Mouse (Mus musculus) stomach, postnatal 0 days (tissue): ENCODE data around the gene Tenm3. TPM values are rescaled to one million over a fixed set of nuclear protein-coding genes. Genes with fewer than 3 reads are reported as not detected.

Source experiments
- ATAC-seq: fragments of 200-750 bp; cut with Nextera tagmentation; 2 replicates; pipeline ENCODE4 v1.8.0; 2017; ENCODE audit not compliant: low FRiP score, low TSS enrichment
- DNase-seq: peaks from one replicate; pipeline ENCODE4 v3.0.0-alpha.2; 2016; ENCODE audit warnings: low spot score
- H3K27ac ChIP-seq: fragments of 300-500 bp; sonication (generic); replicated peaks from 2 replicates; pipeline ENCODE4 v1.5.1; 2014; ENCODE audit warnings: mild to moderate bottlenecking, control low read depth
- H3K27me3 ChIP-seq: fragments of 300-500 bp; sonication (generic); 2 replicates; pipeline ENCODE4 v1.6.1; 2014; ENCODE audit warnings: low read length; ENCODE audit not compliant: control insufficient read depth, insufficient read depth
- H3K36me3 ChIP-seq: fragments of 300-500 bp; sonication (generic); 2 replicates; pipeline ENCODE4 v1.6.1; 2014; ENCODE audit warnings: low read length, mixed read lengths; ENCODE audit not compliant: control insufficient read depth, insufficient read depth
- H3K4me1 ChIP-seq: fragments of 300-500 bp; sonication (generic); replicated peaks from 2 replicates; pipeline ENCODE4 v1.6.1; 2014; ENCODE audit warnings: antibody characterized with exemption; ENCODE audit not compliant: control insufficient read depth, insufficient read depth
- H3K4me2 ChIP-seq: fragments of 300-500 bp; sonication (generic); replicated peaks from 2 replicates; pipeline ENCODE4 v1.6.1; 2014; ENCODE audit warnings: low read depth, mild to moderate bottlenecking, control low read depth, moderate library complexity
- H3K4me3 ChIP-seq: fragments of 300-500 bp; sonication (generic); 2 replicates; pipeline ENCODE4 v1.5.1; 2014; ENCODE audit warnings: low read depth, low read length, control low read depth
- H3K9ac ChIP-seq: fragments of 300-500 bp; sonication (generic); 2 replicates; pipeline ENCODE4 v1.6.1; 2014; ENCODE audit warnings: mild to moderate bottlenecking, low read length, control low read depth, mixed read lengths
- H3K9me3 ChIP-seq: fragments of 300-500 bp; sonication (generic); 2 replicates; pipeline ENCODE4 v1.6.1; 2016; ENCODE audit warnings: low read length; ENCODE audit not compliant: control insufficient read depth
- CTCF ChIP-seq: IDR thresholded peaks from 2 replicates; pipeline ENCODE4 v1.5.1; 2016; ENCODE audit warnings: antibody characterized with exemption, low read depth, mild to moderate bottlenecking, moderate library complexity
- EP300 ChIP-seq: optimal IDR thresholded peaks from 2 replicates; pipeline ENCODE3; 2016; ENCODE audit warnings: antibody characterized with exemption
- WGBS: fragments of 180-500 bp; shearing (Covaris S2); extraction: QIAGEN DNeasy Blood & Tissue Kit; methylation state at CpG from one replicate; pipeline ENCODE4 v1.1.7; 2014; 5-methylcytosine and 5-hydroxymethylcytosine counted together
- polyA plus RNA-seq: library from polyadenylated mRNA; unstranded; fragments of >200 nt; fragmentation: Nextera tagmentation; extraction: Ambion mirVana; gene quantifications from 2 replicates; pipeline ENCODE4 v1.2.1, GENCODE M21; 2015

The Tenm3 gene
- polyA plus RNA-seq, 1 experiment from 2014 or later: 4.5 TPM

- Histone ChIP-seq H3K36me3 (no peaks in the 10 kb centered on the region), H3K4me3 (no peak overlapping the region), H3K9me3 (no peaks in the 10 kb centered on the region), H3K27me3 (no peaks in the 10 kb centered on the region), H3K4me1 (no peaks in the 10 kb centered on the region), H3K27ac (no peak overlapping the region), H3K9ac (no peak overlapping the region), H3K4me2 (no peak overlapping the region)
- TF ChIP-seq CTCF (no peak), EP300 (no peak)
- DNase-seq (no peak), ATAC-seq (no peak)
- WGBS: 90% methylated on average over 3 of the region's 3 CpGs
Observed at GRCm38 (mm10) chr8:48293797-48294196, 550.0 kb downstream of the Tenm3 start.

- Histone ChIP-seq H3K9ac (no peak overlapping the region), H3K4me1 (no peaks in the 10 kb centered on the region), H3K9me3 (no peaks in the 10 kb centered on the region), H3K4me3 (no peak overlapping the region), H3K27me3 (no peaks in the 10 kb centered on the region), H3K4me2 (no peak overlapping the region), H3K36me3 (no peaks in the 10 kb centered on the region), H3K27ac (no peak overlapping the region)
- no peak for TF ChIP-seq EP300
- DNase-seq (no peak), ATAC-seq (no peak)
- 76% methylated on average over 10 of the region's 10 CpGs for WGBS
Observed at GRCm38 (mm10) chr8:48285432-48285831, 558.3 kb downstream of the Tenm3 start.

GRCm38 (mm10) chr8:48281855-48282254 is 561.9 kb downstream of the Tenm3 start:
- Histone ChIP-seq H3K36me3 (no peaks in the 10 kb centered on the region; the same call in 1 of the 2 replicates), H3K9me3 (no peaks in the 10 kb centered on the region), H3K27ac (no peak overlapping the region), H3K27me3 (no peaks in the 10 kb centered on the region), H3K4me3 (no peak overlapping the region), H3K9ac (no peak overlapping the region), H3K4me2 (no peak overlapping the region), H3K4me1 (no peaks in the 10 kb centered on the region)
- no peak for DNase-seq
- no peak for ATAC-seq
- WGBS: 89% methylated on average over 11 of the region's 11 CpGs
- TF ChIP-seq CTCF: no peak
- no peak for TF ChIP-seq EP300

GRCm38 (mm10) chr8:48279360-48279759 is 564.4 kb downstream of the Tenm3 start:
- no peak for ATAC-seq
- Histone ChIP-seq H3K9ac (no peak overlapping the region), H3K27ac (no peak overlapping the region), H3K4me1 (no peaks in the 10 kb centered on the region), H3K36me3 (peaks cover 11% of the 10 kb centered on the region), H3K9me3 (0 out of 2 replicates have a peak, but pooled peaks cover 3% of the 10 kb centered on the region), H3K4me2 (no peak overlapping the region), H3K4me3 (no peak overlapping the region), H3K27me3 (no peaks in the 10 kb centered on the region)
- DNase-seq: no peak
- TF ChIP-seq EP300 (no peak), CTCF (peak; percentile 43)
- 95% methylated on average over 2 of the region's 2 CpGs for WGBS

GRCm38 (mm10) chr8:48277986-48278635 is 565.6 kb downstream of the Tenm3 start:
- Histone ChIP-seq H3K27me3 (no peaks in the 10 kb centered on the region), H3K4me1 (no peaks in the 10 kb centered on the region), H3K9me3 (0 out of 2 replicates have a peak, but pooled peaks cover 3% of the 10 kb centered on the region), H3K36me3 (peaks cover 11% of the 10 kb centered on the region), H3K4me3 (no peak overlapping the region), H3K9ac (no peak overlapping the region), H3K27ac (no peak overlapping the region), H3K4me2 (no peak overlapping the region)
- TF ChIP-seq EP300: no peak
- TF ChIP-seq CTCF: no peak
- WGBS: 90% methylated on average over 15 of the region's 15 CpGs
- DNase-seq: no peak
- ATAC-seq: no peak

- Histone ChIP-seq H3K9ac (no peak overlapping the region), H3K27ac (no peak overlapping the region), H3K36me3 (peaks cover 11% of the 10 kb centered on the region), H3K4me1 (no peaks in the 10 kb centered on the region), H3K4me2 (no peak overlapping the region), H3K27me3 (no peaks in the 10 kb centered on the region), H3K4me3 (no peak overlapping the region), H3K9me3 (0 out of 2 replicates have a peak, but pooled peaks cover 3% of the 10 kb centered on the region)
- TF ChIP-seq EP300 (no peak), CTCF (no peak)
- WGBS: 92% methylated on average over 11 of the region's 11 CpGs
- ATAC-seq (no peak), DNase-seq (no peak)
Observed at GRCm38 (mm10) chr8:48275066-48275465, 568.7 kb downstream of the Tenm3 start.
